Mouse (Mus musculus) megakaryocyte, embryonic 14.5 days (primary cell): Measurements from ENCODE around the gene Zap70.

Experiments used
- FLI1 ChIP-seq: IDR thresholded peaks from 2 replicates; pipeline ENCODE4 v1.6.1; 2012; ENCODE audit warnings: low read length, inconsistent platforms, mixed read lengths
- GATA1 ChIP-seq: IDR thresholded peaks from 3 replicates; pipeline ENCODE4 v1.6.1; 2012; ENCODE audit warnings: mixed read lengths, low read length, inconsistent platforms, borderline replicate concordance

DNA sequence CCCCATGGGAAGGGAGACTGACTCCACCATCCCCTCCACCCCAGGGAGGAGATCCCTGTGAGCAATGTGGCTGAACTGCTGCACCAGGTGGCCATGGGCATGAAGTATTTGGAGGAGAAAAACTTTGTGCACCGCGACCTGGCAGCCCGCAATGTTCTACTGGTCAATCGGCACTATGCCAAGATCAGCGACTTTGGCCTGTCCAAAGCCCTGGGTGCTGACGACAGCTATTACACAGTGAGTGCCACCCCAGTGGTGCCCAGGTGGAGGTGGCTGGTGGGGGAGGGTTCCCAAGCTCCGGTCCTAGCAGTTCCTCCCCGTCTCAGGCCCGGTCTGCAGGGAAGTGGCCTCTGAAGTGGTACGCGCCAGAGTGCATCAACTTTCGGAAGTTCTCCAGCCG is 19.2 kb downstream of the Zap70 start:
- TF ChIP-seq GATA1 (no peak), FLI1 (no peak)
